Mouse (Mus musculus): Measurements from ENCODE around the gene Igfn1. TPM values are rescaled to one million over a fixed set of nuclear protein-coding genes. Genes with fewer than 3 reads are reported as not detected.

Igfn1 gene
- polyA plus RNA-seq, 1 experiment from 2014 or later, result not detected

Other genes starting within 250 kb of the Igfn1 start
- 17.3 and 19.9 TPM in 2 replicates for gene Phlda3, start 240.2 kb downstream of the Igfn1 start, polyA plus RNA-seq (2015; fragmentation: Nextera tagmentation; extraction: Ambion mirVana)
- 0.88 TPM in 1 of 2 replicates, not detected in the other for gene Tnni1, start 226.9 kb downstream of the Igfn1 start, polyA plus RNA-seq (2015; fragmentation: Nextera tagmentation; extraction: Ambion mirVana)
- gene Lad1, start 187.7 kb downstream of the Igfn1 start, polyA plus RNA-seq (2015; fragmentation: Nextera tagmentation; extraction: Ambion mirVana), result 0.31 and 0.44 TPM in 2 replicates
- 0.60 and 0.63 TPM in 2 replicates for gene Tnnt2, start 170.0 kb downstream of the Igfn1 start, polyA plus RNA-seq (2015; fragmentation: Nextera tagmentation; extraction: Ambion mirVana)
- gene Pkp1, start 87.1 kb downstream of the Igfn1 start, polyA plus RNA-seq (2015; fragmentation: Nextera tagmentation; extraction: Ambion mirVana), result 0.07 and 0.08 TPM in 2 replicates
- 141 and 146 TPM in 2 replicates for gene Tmem9, start 1.8 kb upstream of the Igfn1 start, polyA plus RNA-seq (2015; fragmentation: Nextera tagmentation; extraction: Ambion mirVana)
- gene Ascl5, start 44.5 kb upstream of the Igfn1 start, polyA plus RNA-seq (2015; fragmentation: Nextera tagmentation; extraction: Ambion mirVana), result not detected in 2 replicates
- 0.32 and 0.54 TPM in 2 replicates for gene Cacna1s, start 46.4 kb upstream of the Igfn1 start, polyA plus RNA-seq (2015; fragmentation: Nextera tagmentation; extraction: Ambion mirVana)
- 78.3 and 80.5 TPM in 2 replicates for gene Kif21b, start 125.0 kb upstream of the Igfn1 start, polyA plus RNA-seq (2015; fragmentation: Nextera tagmentation; extraction: Ambion mirVana)
- gene Mroh3, start 206.5 kb upstream of the Igfn1 start, polyA plus RNA-seq (2015; fragmentation: Nextera tagmentation; extraction: Ambion mirVana), result 0.16 TPM in 1 of 2 replicates, not detected in the other
- gene Inava, start 227.9 kb upstream of the Igfn1 start, polyA plus RNA-seq (2015; fragmentation: Nextera tagmentation; extraction: Ambion mirVana), result 4.2 and 5.2 TPM in 2 replicates

Measured in forebrain, embryonic 16.5 days (tissue).